Comparison of ENCODE assay signal across 15 mouse cellular contexts in genomic region chr12:85101001-85101400, GRCm38 (mm10). TPM values are rescaled to one million over a fixed set of nuclear protein-coding genes. Genes with fewer than 3 reads are reported as not detected.
A peak's percentile ranks its signal among the peaks of the same experiment; 100 is the strongest.
DNase-seq lines count a peak whose midpoint lies in the region; ATAC-seq lines count a peak whose summit lies in the region.
"Had no signal": no experiment of that assay in that cellular context is flagged by ENCODE, and none has a peak within 500 bp of the region (broad histone marks: within the 10 kb centered on the region; RNA-seq: fewer than 3 reads in every experiment).

No protein-coding gene starts in this region.

- 0 out of 2 replicates have a peak overlapping the region, but pooled peaks have one; percentile 16 for H3K9ac ChIP-seq in hindbrain, embryonic 13.5 days
- H3K9ac ChIP-seq in hindbrain, embryonic 16.5 days (ENCODE audit: low read depth, low read length): no peak overlapping the region
- no peak overlapping the region for H3K9ac ChIP-seq in embryonic facial prominence, embryonic 15.5 days
- no peak overlapping the region for H3K9ac ChIP-seq in midbrain, embryonic 15.5 days
- H3K9ac ChIP-seq: forebrain, embryonic 13.5 days; liver, embryonic 13.5 days had no signal

- H3K4me1 ChIP-seq in hindbrain, embryonic 13.5 days (replicated peaks): peaks cover 11% of the 10 kb centered on the region; the same call in 1 of the 2 replicates
- H3K4me1 ChIP-seq in hindbrain, embryonic 16.5 days (ENCODE audit: control insufficient read depth, insufficient read depth, low read depth, low read length): no peaks in the 10 kb centered on the region
- H3K4me1 ChIP-seq in embryonic facial prominence, embryonic 15.5 days: peaks cover 11% of the 10 kb centered on the region; the same call in 1 of the 2 replicates
- H3K4me1 ChIP-seq in midbrain, embryonic 15.5 days: peaks cover 5% of the 10 kb centered on the region; the same call in 1 of the 2 replicates
- H3K4me1 ChIP-seq: forebrain, embryonic 13.5 days had no signal

- DNase-seq in kidney, postnatal 10 days: peak; percentile 39
- DNase-seq in kidney, postnatal 36 days: no peak
- DNase-seq in cerebellum, adult 11 months: no peak
- DNase-seq: adrenal gland, adult 8-10 months; B cell, adult 2 months; cerebellum, adult 11-12 months; cerebellum, postnatal 25 days; heart, postnatal 14 days; liver, embryonic 13.5 days had no signal

- H3K4me3 ChIP-seq in hindbrain, embryonic 13.5 days: no peak overlapping the region
- H3K4me3 ChIP-seq in hindbrain, embryonic 16.5 days (ENCODE audit: low read length): no peak overlapping the region
- no peak overlapping the region for H3K4me3 ChIP-seq in embryonic facial prominence, embryonic 15.5 days (replicated peaks)
- H3K4me3 ChIP-seq in midbrain, embryonic 15.5 days: no peak overlapping the region
- H3K4me3 ChIP-seq: forebrain, embryonic 13.5 days; liver, embryonic 13.5 days had no signal

- no peaks in the 10 kb centered on the region for H3K27me3 ChIP-seq in hindbrain, embryonic 13.5 days
- H3K27me3 ChIP-seq in hindbrain, embryonic 16.5 days (replicated peaks; ENCODE audit: control insufficient read depth, insufficient read depth, low read length): no peaks in the 10 kb centered on the region
- H3K27me3 ChIP-seq in embryonic facial prominence, embryonic 15.5 days: no peaks in the 10 kb centered on the region
- H3K27me3 ChIP-seq in midbrain, embryonic 15.5 days (replicated peaks): no peaks in the 10 kb centered on the region
- H3K27me3 ChIP-seq: forebrain, embryonic 13.5 days; liver, embryonic 13.5 days had no signal

- 61% methylated on average over 14 of the region's 14 CpGs for WGBS in hindbrain, embryonic 13.5 days
- 57% methylated on average over 14 of the region's 14 CpGs for WGBS in hindbrain, embryonic 16.5 days
- WGBS in embryonic facial prominence, embryonic 15.5 days: 45% methylated on average over 14 of the region's 14 CpGs
- WGBS in midbrain, embryonic 15.5 days: 26% methylated on average over 14 of the region's 14 CpGs

- H3K4me2 ChIP-seq in hindbrain, embryonic 13.5 days: no peak overlapping the region
- H3K4me2 ChIP-seq in hindbrain, embryonic 16.5 days (ENCODE audit: low read length): no peak overlapping the region
- H3K4me2 ChIP-seq in embryonic facial prominence, embryonic 15.5 days (replicated peaks): no peak overlapping the region; the same call in 1 of the 2 replicates
- H3K4me2 ChIP-seq in midbrain, embryonic 15.5 days: no peak overlapping the region
- H3K4me2 ChIP-seq: forebrain, embryonic 13.5 days; heart, embryonic 11.5 days; liver, embryonic 13.5 days had no signal

- no peak for ATAC-seq in hindbrain, embryonic 13.5 days (ENCODE audit: low FRiP score)
- no peak for ATAC-seq in hindbrain, embryonic 16.5 days
- ATAC-seq in embryonic facial prominence, embryonic 15.5 days (ENCODE audit: insufficient number of reproducible peaks, low FRiP score, low TSS enrichment, low read depth): no peak
- no peak; the same call in 1 of the 2 replicates for ATAC-seq in midbrain, embryonic 15.5 days (replicated peaks)
- ATAC-seq: forebrain, embryonic 13.5 days had no signal

- H3K36me3 ChIP-seq in hindbrain, embryonic 13.5 days: no peaks in the 10 kb centered on the region
- H3K36me3 ChIP-seq in hindbrain, embryonic 16.5 days (ENCODE audit: control insufficient read depth, insufficient read depth, low read length): no peaks in the 10 kb centered on the region
- H3K36me3 ChIP-seq in embryonic facial prominence, embryonic 15.5 days: no peaks in the 10 kb centered on the region
- H3K36me3 ChIP-seq in midbrain, embryonic 15.5 days (replicated peaks): no peaks in the 10 kb centered on the region
- H3K36me3 ChIP-seq: liver, embryonic 13.5 days had no signal

- no peaks in the 10 kb centered on the region for H3K9me3 ChIP-seq in hindbrain, embryonic 13.5 days
- no peaks in the 10 kb centered on the region for H3K9me3 ChIP-seq in hindbrain, embryonic 16.5 days (ENCODE audit: control insufficient read depth, low read length)
- H3K9me3 ChIP-seq in embryonic facial prominence, embryonic 15.5 days (replicated peaks): no peaks in the 10 kb centered on the region
- no peaks in the 10 kb centered on the region for H3K9me3 ChIP-seq in midbrain, embryonic 15.5 days
- H3K9me3 ChIP-seq: forebrain, embryonic 13.5 days; liver, embryonic 13.5 days had no signal

- H3K27ac ChIP-seq in hindbrain, embryonic 13.5 days: no peak overlapping the region; the same call in 1 of the 2 replicates
- H3K27ac ChIP-seq in hindbrain, embryonic 16.5 days (ENCODE audit: low read depth, low read length): no peak overlapping the region
- peak overlapping the region; percentile 13; the same call in 1 of the 2 replicates for H3K27ac ChIP-seq in embryonic facial prominence, embryonic 15.5 days (replicated peaks)
- peak overlapping the region; percentile 3; the same call in 1 of the 2 replicates for H3K27ac ChIP-seq in midbrain, embryonic 15.5 days
- H3K27ac ChIP-seq: forebrain, embryonic 13.5 days; liver, embryonic 13.5 days had no signal

RNA-seq across cellular contexts. Expression of gene Prox2, which starts 9.6 kb away (rescaled TPM):
- polyA plus RNA-seq in hindbrain, embryonic 13.5 days (2015; fragmentation: Nextera tagmentation; extraction: Ambion mirVana): 2.0 and 2.2 TPM in 2 replicates
- 1.2 and 1.6 TPM in 2 replicates for polyA plus RNA-seq in hindbrain, embryonic 16.5 days (2015; fragmentation: Nextera tagmentation; extraction: Ambion mirVana)
- polyA plus RNA-seq in embryonic facial prominence, embryonic 15.5 days (2015; fragmentation: Nextera tagmentation; extraction: Ambion mirVana): 3.1 and 4.0 TPM in 2 replicates
- 1.1 and 1.4 TPM in 2 replicates for polyA plus RNA-seq in midbrain, embryonic 15.5 days (2015; fragmentation: Nextera tagmentation; extraction: Ambion mirVana)

RNA-seq across cellular contexts. Expression of gene Dlst, which starts 9.6 kb away (rescaled TPM):
- polyA plus RNA-seq in hindbrain, embryonic 13.5 days (2015; fragmentation: Nextera tagmentation; extraction: Ambion mirVana): 103 and 107 TPM in 2 replicates
- 122 and 129 TPM in 2 replicates for polyA plus RNA-seq in hindbrain, embryonic 16.5 days (2015; fragmentation: Nextera tagmentation; extraction: Ambion mirVana)
- 105 and 106 TPM in 2 replicates for polyA plus RNA-seq in embryonic facial prominence, embryonic 15.5 days (2015; fragmentation: Nextera tagmentation; extraction: Ambion mirVana)
- polyA plus RNA-seq in midbrain, embryonic 15.5 days (2015; fragmentation: Nextera tagmentation; extraction: Ambion mirVana): 107 and 109 TPM in 2 replicates

RNA-seq across cellular contexts. Expression of gene Rps6kl1, which starts 50.1 kb away (rescaled TPM):
- polyA plus RNA-seq in hindbrain, embryonic 13.5 days (2015; fragmentation: Nextera tagmentation; extraction: Ambion mirVana): 23.3 and 24.1 TPM in 2 replicates
- 39.0 and 39.4 TPM in 2 replicates for polyA plus RNA-seq in hindbrain, embryonic 16.5 days (2015; fragmentation: Nextera tagmentation; extraction: Ambion mirVana)
- 0.69 and 1.1 TPM in 2 replicates for polyA plus RNA-seq in embryonic facial prominence, embryonic 15.5 days (2015; fragmentation: Nextera tagmentation; extraction: Ambion mirVana)
- polyA plus RNA-seq in midbrain, embryonic 15.5 days (2015; fragmentation: Nextera tagmentation; extraction: Ambion mirVana): 37.3 and 38.2 TPM in 2 replicates

Comparison
In these comparisons a context has a peak if more than half of its experiments do, and no peak if none do; other contexts are left out.
1. H3K27ac ChIP-seq: peak in embryonic facial prominence, embryonic 15.5 days (single experiment) and midbrain, embryonic 15.5 days (single experiment); none in hindbrain, embryonic 13.5 days (single experiment) and hindbrain, embryonic 16.5 days (single experiment).
2. RNA of gene Rps6kl1, which starts 50.1 kb away (polyA plus RNA-seq): 39.0 to 39.4 TPM in hindbrain, embryonic 16.5 days, 37.3 to 38.2 TPM in midbrain, embryonic 15.5 days and 23.3 to 24.1 TPM in hindbrain, embryonic 13.5 days; 0.69 to 1.1 TPM in embryonic facial prominence, embryonic 15.5 days; every median in the first group is over 10 times any median in the second.